Mouse (Mus musculus) lung, postnatal 0 days (tissue): ENCODE measurements around the gene Il17d.

ENCODE experiments used
- CTCF ChIP-seq: IDR thresholded peaks from 2 replicates; pipeline ENCODE4 v1.5.1; 2016; ENCODE audit warnings: antibody characterized with exemption, mild to moderate bottlenecking
- EP300 ChIP-seq: IDR thresholded peaks from 2 replicates; pipeline ENCODE4 v1.6.1; 2016; ENCODE audit warnings: antibody characterized with exemption, mild to moderate bottlenecking, control low read depth

- TF ChIP-seq CTCF (no peak), EP300 (no peak)
Observed at GRCm38 (mm10) chr14:57534346-57534745, 9.8 kb downstream of the Il17d start.
